Mouse (Mus musculus) embryonic facial prominence, embryonic 15.5 days (tissue): ENCODE data around the gene Gbgt1. TPM values are rescaled to one million over a fixed set of nuclear protein-coding genes. Genes with fewer than 3 reads are reported as not detected.
"Not testable (repeated sequence)": the region's sequence is repeated elsewhere in the genome, so short reads cannot be mapped to it uniquely, and the experiment has no call there.

Experiments used
- ATAC-seq: fragments of 200-750 bp; cut with Nextera tagmentation; 2 replicates; pipeline ENCODE4 v1.8.0; 2017; ENCODE audit warnings: low read depth, moderate TSS enrichment; ENCODE audit not compliant: insufficient number of reproducible peaks, low FRiP score, low TSS enrichment
- H3K27ac ChIP-seq: fragments of 300-500 bp; sonication (generic); replicated peaks from 2 replicates; pipeline ENCODE4 v1.5.1; 2015; ENCODE audit warnings: mild to moderate bottlenecking, inconsistent platforms
- H3K27me3 ChIP-seq: fragments of 300-500 bp; sonication (generic); 2 replicates; pipeline ENCODE4 v1.6.1; 2015; ENCODE audit warnings: inconsistent platforms
- H3K36me3 ChIP-seq: fragments of 300-500 bp; sonication (generic); 2 replicates; pipeline ENCODE4 v1.6.1; 2015; ENCODE audit warnings: mild to moderate bottlenecking, inconsistent platforms
- H3K4me1 ChIP-seq: fragments of 300-500 bp; sonication (generic); 2 replicates; pipeline ENCODE4 v1.6.1; 2015; ENCODE audit warnings: inconsistent platforms
- H3K4me2 ChIP-seq: fragments of 300-500 bp; sonication (generic); replicated peaks from 2 replicates; pipeline ENCODE4 v1.6.1; 2015; ENCODE audit warnings: mild to moderate bottlenecking, inconsistent platforms
- H3K4me3 ChIP-seq: fragments of 300-500 bp; sonication (generic); replicated peaks from 2 replicates; pipeline ENCODE4 v1.5.1; 2015; ENCODE audit warnings: mild to moderate bottlenecking, inconsistent platforms
- H3K9ac ChIP-seq: fragments of 300-500 bp; sonication (generic); 2 replicates; pipeline ENCODE4 v1.6.1; 2015; ENCODE audit warnings: inconsistent platforms
- H3K9me3 ChIP-seq: fragments of 300-500 bp; sonication (generic); replicated peaks from 2 replicates; pipeline ENCODE4 v1.6.1; 2016; ENCODE audit warnings: inconsistent platforms
- WGBS: fragments of 180-500 bp; shearing (Covaris S2); methylation state at CpG from one replicate; pipeline ENCODE4 v1.1.7; 2015; 5-methylcytosine and 5-hydroxymethylcytosine counted together
- polyA plus RNA-seq: library from polyadenylated mRNA; unstranded; fragments of >200 nt; fragmentation: Nextera tagmentation; extraction: Ambion mirVana; gene quantifications from 2 replicates; pipeline ENCODE4 v1.2.1, GENCODE M21; 2015

Gbgt1 gene
- polyA plus RNA-seq, 1 experiment from 2014 or later: 1.2 TPM

GRCm38 (mm10) chr2:28504676-28505075, 8.0 kb downstream of the Gbgt1 start:
- H3K4me1 ChIP-seq: no peaks in the 10 kb centered on the region
- no peak for ATAC-seq
- no peaks in the 10 kb centered on the region for H3K9me3 ChIP-seq
- H3K27ac ChIP-seq: no peak overlapping the region
- H3K4me3 ChIP-seq: no peak overlapping the region
- 88% methylated on average over 13 of the region's 13 CpGs for WGBS
- no peaks in the 10 kb centered on the region for H3K27me3 ChIP-seq
- H3K36me3 ChIP-seq: no peaks in the 10 kb centered on the region
- no peak overlapping the region for H3K9ac ChIP-seq
- no peak overlapping the region for H3K4me2 ChIP-seq

GRCm38 (mm10) chr2:28505795-28506194, 9.1 kb downstream of the Gbgt1 start, which contains the start of gene Gm10134:
Gene Gm10134 (plus strand): TSS chr2:28506095.
- 69% methylated on average over 3 of the region's 3 CpGs for WGBS
- H3K36me3 ChIP-seq: no peaks in the 10 kb centered on the region
- H3K27ac ChIP-seq: no peak within 1 kb of the TSS
- ATAC-seq: no peak
- no peaks in the 10 kb centered on the region for H3K27me3 ChIP-seq
- no peaks in the 10 kb centered on the region for H3K4me1 ChIP-seq
- no peak within 1 kb of the TSS for H3K9ac ChIP-seq
- no peak within 1 kb of the TSS for H3K4me2 ChIP-seq
- H3K9me3 ChIP-seq: no peaks in the 10 kb centered on the region
- H3K4me3 ChIP-seq: no peak within 1 kb of the TSS

- 71% methylated on average over 6 of the region's 6 CpGs for whole genome bisulfite sequencing
- H3K27ac ChIP-seq: no peak overlapping the region
- no peak overlapping the region for H3K4me2 ChIP-seq
- H3K9me3 ChIP-seq: no peaks in the 10 kb centered on the region
- H3K27me3 ChIP-seq: no peaks in the 10 kb centered on the region
- H3K4me3 ChIP-seq: no peak overlapping the region
- H3K4me1 ChIP-seq: no peaks in the 10 kb centered on the region
- H3K36me3 ChIP-seq: no peaks in the 10 kb centered on the region
- no peak for ATAC-seq
- no peak overlapping the region for H3K9ac ChIP-seq
Observed at GRCm38 (mm10) chr2:28506291-28506690, 9.6 kb downstream of the Gbgt1 start.

- not testable (repeated sequence) for H3K36me3 ChIP-seq, H3K4me3 ChIP-seq, H3K27me3 ChIP-seq, H3K9ac ChIP-seq, ATAC-seq, H3K9me3 ChIP-seq, H3K27ac ChIP-seq, H3K4me2 ChIP-seq
- WGBS: 50% methylated on average over 5 of the region's 5 CpGs
- H3K4me1 ChIP-seq: peaks cover 23% of the 10 kb centered on the region
Observed at GRCm38 (mm10) chr2:28511600-28511999, 14.9 kb downstream of the Gbgt1 start.

- peak; percentile 71 for ATAC-seq
- H3K9me3 ChIP-seq: no peaks in the 10 kb centered on the region
Observed at GRCm38 (mm10) chr2:28512798-28513401, 16.2 kb downstream of the Gbgt1 start, which contains the start of gene Ralgds. Gene Ralgds (plus strand): TSS chr2:28513125.

GRCm38 (mm10) chr2:28513431-28514370, 17.0 kb downstream of the Gbgt1 start:
- Histone ChIP-seq H3K4me1 (peaks cover 39% of the 10 kb centered on the region), H3K9me3 (no peaks in the 10 kb centered on the region), H3K27ac (peak overlapping the region; percentile 82), H3K4me3 (peak overlapping the region; percentile 79), H3K36me3 (no peaks in the 10 kb centered on the region), H3K9ac (peak overlapping the region; percentile 74), H3K27me3 (no peaks in the 10 kb centered on the region), H3K4me2 (peak overlapping the region; percentile 94)
- 5% methylated on average over 47 of the region's 47 CpGs for WGBS
- 0 out of 2 replicates have a peak, but pooled peaks have one; percentile 4 for ATAC-seq

More at GRCm38 (mm10) chr2:28512798-28513401, 16.2 kb downstream of the Gbgt1 start, which contains the start of gene Ralgds:
- Histone ChIP-seq H3K27me3 (no peaks in the 10 kb centered on the region), H3K4me3 (peak within 1 kb of the TSS; percentile 79), H3K9ac (peak within 1 kb of the TSS; percentile 74), H3K4me2 (peak within 1 kb of the TSS; percentile 94), H3K36me3 (no peaks in the 10 kb centered on the region), H3K27ac (peak within 1 kb of the TSS; percentile 82), H3K4me1 (peaks cover 31% of the 10 kb centered on the region)
- WGBS: under 1% methylated on average over 47 of the region's 71 CpGs

- no peak overlapping the region for H3K27ac ChIP-seq
- 11% methylated on average over 5 of the region's 5 CpGs for WGBS
- no peak for ATAC-seq
- peaks cover 43% of the 10 kb centered on the region for H3K4me1 ChIP-seq
- H3K9me3 ChIP-seq: no peaks in the 10 kb centered on the region
- peak overlapping the region; percentile 94 for H3K4me2 ChIP-seq
- H3K9ac ChIP-seq: 0 out of 2 replicates have a peak overlapping the region, but pooled peaks have one; percentile 74
- peak overlapping the region; percentile 79 for H3K4me3 ChIP-seq
- no peaks in the 10 kb centered on the region for H3K36me3 ChIP-seq
- no peaks in the 10 kb centered on the region for H3K27me3 ChIP-seq
Observed at GRCm38 (mm10) chr2:28514489-28514888, 17.8 kb downstream of the Gbgt1 start.

- Histone ChIP-seq H3K4me2 (no peak overlapping the region), H3K9me3 (no peaks in the 10 kb centered on the region), H3K9ac (no peak overlapping the region), H3K4me3 (no peak overlapping the region), H3K27me3 (no peaks in the 10 kb centered on the region), H3K4me1 (peaks cover 67% of the 10 kb centered on the region), H3K27ac (0 out of 2 replicates have a peak overlapping the region, but pooled peaks have one; percentile 9), H3K36me3 (no peaks in the 10 kb centered on the region)
- no peak for ATAC-seq
- WGBS: 46% methylated on average over 5 of the region's 5 CpGs
Observed at GRCm38 (mm10) chr2:28517206-28517909, 20.7 kb downstream of the Gbgt1 start.

GRCm38 (mm10) chr2:28518231-28518630, 21.5 kb downstream of the Gbgt1 start:
- no peak overlapping the region for H3K4me2 ChIP-seq
- no peak overlapping the region for H3K4me3 ChIP-seq
- no peaks in the 10 kb centered on the region for H3K9me3 ChIP-seq
- 30% methylated on average over 2 of the region's 2 CpGs for WGBS
- no peak overlapping the region for H3K27ac ChIP-seq
- no peaks in the 10 kb centered on the region for H3K27me3 ChIP-seq
- H3K36me3 ChIP-seq: no peaks in the 10 kb centered on the region
- H3K9ac ChIP-seq: no peak overlapping the region
- peaks cover 70% of the 10 kb centered on the region for H3K4me1 ChIP-seq
- ATAC-seq: no peak

- Histone ChIP-seq H3K36me3 (no peaks in the 10 kb centered on the region), H3K9me3 (no peaks in the 10 kb centered on the region), H3K27ac (no peak overlapping the region), H3K4me2 (no peak overlapping the region), H3K9ac (no peak overlapping the region), H3K4me1 (peaks cover 74% of the 10 kb centered on the region), H3K27me3 (no peaks in the 10 kb centered on the region), H3K4me3 (no peak overlapping the region)
- no peak for ATAC-seq
- 70% methylated on average over 5 of the region's 5 CpGs for WGBS
Observed at GRCm38 (mm10) chr2:28520581-28520980, 23.9 kb downstream of the Gbgt1 start.
